Mouse (Mus musculus): ENCODE measurements around the gene Clasp2. TPM values are rescaled to one million over a fixed set of nuclear protein-coding genes. Genes with fewer than 3 reads are reported as not detected.

The Clasp2 gene
- polyA plus RNA-seq, 1 experiment = 6.6 TPM

DNA sequence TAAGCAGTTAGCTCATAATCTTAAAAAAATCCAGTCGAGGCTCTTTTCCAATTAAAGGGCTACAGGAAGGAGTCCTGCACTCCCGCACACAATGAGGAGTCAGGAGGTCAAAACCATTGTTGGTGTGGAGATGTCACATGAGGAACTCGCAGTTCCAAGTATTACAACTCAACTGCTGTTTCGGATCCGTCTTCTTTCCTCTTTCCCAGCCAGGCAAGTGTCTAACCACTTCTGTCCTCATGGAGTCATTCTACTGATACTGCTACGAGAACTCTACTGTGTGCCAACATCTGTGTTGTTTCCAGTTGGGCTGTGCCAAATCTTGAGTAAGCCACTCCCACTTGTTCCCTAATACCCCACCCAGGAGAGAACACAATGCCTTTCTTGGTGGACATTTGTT lies 2.3 kb upstream of the Clasp2 start:
- Histone ChIP-seq H3ac (ENCODE audit: control insufficient read depth, insufficient read length) (no peak overlapping the region), H3K4me2 (ENCODE audit: low read depth) (no peak overlapping the region), H3K36me3 (ENCODE audit: control insufficient read depth, insufficient read depth) (no peaks in the 10 kb centered on the region), H3K79me2 (ENCODE audit: control insufficient read depth, insufficient read depth) (peaks cover 20% of the 10 kb centered on the region), H3K27me3 (ENCODE audit: control insufficient read depth, insufficient read depth, insufficient read length) (no peaks in the 10 kb centered on the region), H3K4me3 (no peak overlapping the region)
- TF ChIP-seq MAX (IDR thresholded peaks at IDR 0.05; ENCODE audit: low read depth) (no peak), MYOG (IDR thresholded peaks at IDR 0.05; ENCODE audit: control insufficient read depth in 1 of 3, insufficient read depth in 1 of 3, insufficient read length in 2 of 3, low read depth in 2 of 3) (no peak), CEBPB (IDR thresholded peaks at IDR 0.05; ENCODE audit: insufficient read depth, poor library complexity, severe bottlenecking) (no peak), REST (IDR thresholded peaks at IDR 0.05; ENCODE audit: insufficient read depth, insufficient read length) (no peak), POLR2A (IDR thresholded peaks at IDR 0.05; ENCODE audit: insufficient read length, low read depth) (no peak), USF1 (IDR thresholded peaks at IDR 0.05; ENCODE audit: low read depth) (no peak), POLR2AphosphoS2 (IDR thresholded peaks at IDR 0.05; ENCODE audit: insufficient read length, low read depth) (no peak), E2F4 (IDR thresholded peaks at IDR 0.05; ENCODE audit: insufficient read depth) (no peak), TCF3 (IDR thresholded peaks at IDR 0.05; ENCODE audit: insufficient read length, low read depth) (no peak), SRF (IDR thresholded peaks at IDR 0.05; ENCODE audit: control insufficient read depth, insufficient read length, low read depth) (no peak), MYOD1 (IDR thresholded peaks at IDR 0.05; ENCODE audit: control insufficient read depth in 1 of 3, insufficient read length in 2 of 3, low read depth in 2 of 3) (no peak)

DNA sequence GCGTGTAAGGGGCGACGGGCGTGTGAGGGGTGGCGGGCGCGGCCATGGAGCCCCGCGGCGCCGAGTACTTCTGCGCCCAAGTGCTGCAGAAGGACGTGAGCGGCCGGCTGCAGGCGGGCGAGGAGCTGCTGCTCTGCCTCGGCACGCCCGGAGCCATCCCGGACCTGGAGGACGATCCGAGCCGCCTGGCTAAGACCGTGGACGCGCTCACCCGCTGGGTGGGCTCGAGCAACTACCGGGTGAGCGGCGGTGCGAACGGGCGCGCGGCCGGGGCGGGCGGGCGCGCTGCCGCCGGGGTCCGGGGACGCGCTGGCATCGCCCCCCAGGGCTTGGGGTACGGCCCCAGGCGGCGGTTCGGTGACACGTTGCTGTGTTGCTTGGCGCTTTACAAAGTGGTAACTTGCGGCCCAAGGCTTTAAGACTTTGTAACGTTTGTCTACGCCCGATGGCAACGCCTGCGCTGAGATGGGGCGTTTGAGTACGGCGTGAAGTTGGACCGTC lies 414 bp downstream of the Clasp2 start:
- H3K36me3 ChIP-seq (ENCODE audit: control insufficient read depth, insufficient read depth) = no peaks in the 10 kb centered on the region
- H3K27me3 ChIP-seq (ENCODE audit: control insufficient read depth, insufficient read depth, insufficient read length) = no peaks in the 10 kb centered on the region
- peak overlapping the region; percentile 100 for H3K4me2 ChIP-seq (ENCODE audit: low read depth)
- peak overlapping the region; percentile 71 for H3K4me3 ChIP-seq
- TF ChIP-seq TCF12 (IDR thresholded peaks at IDR 0.05; ENCODE audit: insufficient read depth, poor library complexity, severe bottlenecking) (no peak), POLR2AphosphoS2 (IDR thresholded peaks at IDR 0.05; ENCODE audit: insufficient read length, low read depth) (no peak), MYOD1 (IDR thresholded peaks at IDR 0.05; ENCODE audit: control insufficient read depth in 1 of 3, insufficient read length in 2 of 3, low read depth in 2 of 3) (no peak), REST (IDR thresholded peaks at IDR 0.05; ENCODE audit: insufficient read depth, insufficient read length) (no peak), POLR2A (IDR thresholded peaks at IDR 0.05; ENCODE audit: insufficient read length, low read depth) (no peak), TCF3 (IDR thresholded peaks at IDR 0.05; ENCODE audit: insufficient read length, low read depth) (no peak), E2F4 (IDR thresholded peaks at IDR 0.05; ENCODE audit: insufficient read depth) (no peak), MAX (IDR thresholded peaks at IDR 0.05; ENCODE audit: low read depth) (no peak), SRF (IDR thresholded peaks at IDR 0.05; ENCODE audit: control insufficient read depth, insufficient read length, low read depth) (no peak), CEBPB (IDR thresholded peaks at IDR 0.05; ENCODE audit: insufficient read depth, poor library complexity, severe bottlenecking) (no peak), USF1 (IDR thresholded peaks at IDR 0.05; ENCODE audit: low read depth) (no peak), MYOG (IDR thresholded peaks at IDR 0.05; ENCODE audit: control insufficient read depth in 1 of 3, insufficient read depth in 1 of 3, insufficient read length in 2 of 3, low read depth in 2 of 3) (no peak)
- peak overlapping the region; percentile 100 for H3ac ChIP-seq (ENCODE audit: control insufficient read depth, insufficient read length)
- H3K79me2 ChIP-seq (ENCODE audit: control insufficient read depth, insufficient read depth) = peaks cover 42% of the 10 kb centered on the region

DNA sequence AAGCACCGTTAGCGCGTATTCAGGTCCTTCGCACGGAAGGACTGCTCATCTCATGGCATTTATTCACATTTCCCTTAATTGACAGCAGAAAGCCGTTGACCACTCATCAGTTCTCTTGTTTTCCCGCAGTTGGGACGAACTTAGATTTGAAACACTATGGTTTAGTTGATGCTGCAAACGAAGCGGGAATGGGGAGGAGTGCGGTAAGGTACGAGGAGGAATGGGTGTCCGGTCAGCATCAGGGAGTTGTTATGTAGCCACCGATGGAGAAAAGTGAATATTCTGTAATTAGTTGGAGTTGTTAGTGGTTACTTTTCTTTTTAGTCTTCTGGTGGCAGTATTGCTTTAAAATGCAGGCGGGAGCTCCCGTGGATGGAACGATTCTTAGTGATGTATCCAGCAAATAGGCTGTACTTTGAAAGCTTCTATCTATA lies 1.1 kb downstream of the Clasp2 start:
- Histone ChIP-seq H3ac (ENCODE audit: control insufficient read depth, insufficient read length) (peak overlapping the region; percentile 100), H3K79me2 (ENCODE audit: control insufficient read depth, insufficient read depth) (peaks cover 49% of the 10 kb centered on the region), H3K27me3 (ENCODE audit: control insufficient read depth, insufficient read depth, insufficient read length) (no peaks in the 10 kb centered on the region), H3K4me2 (ENCODE audit: low read depth) (peak overlapping the region; percentile 100), H3K4me3 (peak overlapping the region; percentile 71), H3K36me3 (ENCODE audit: control insufficient read depth, insufficient read depth) (no peaks in the 10 kb centered on the region)
- TF ChIP-seq CEBPB (IDR thresholded peaks at IDR 0.05; ENCODE audit: insufficient read depth, poor library complexity, severe bottlenecking) (no peak), MYOG (IDR thresholded peaks at IDR 0.05; ENCODE audit: control insufficient read depth in 1 of 3, insufficient read depth in 1 of 3, insufficient read length in 2 of 3, low read depth in 2 of 3) (no peak), SRF (IDR thresholded peaks at IDR 0.05; ENCODE audit: control insufficient read depth, insufficient read length, low read depth) (no peak), REST (IDR thresholded peaks at IDR 0.05; ENCODE audit: insufficient read depth, insufficient read length) (no peak), MYOD1 (IDR thresholded peaks at IDR 0.05; ENCODE audit: control insufficient read depth in 1 of 3, insufficient read length in 2 of 3, low read depth in 2 of 3) (no peak), POLR2A (IDR thresholded peaks at IDR 0.05; ENCODE audit: insufficient read length, low read depth) (no peak), MAX (IDR thresholded peaks at IDR 0.05; ENCODE audit: low read depth) (no peak), USF1 (IDR thresholded peaks at IDR 0.05; ENCODE audit: low read depth) (no peak), TCF3 (IDR thresholded peaks at IDR 0.05; ENCODE audit: insufficient read length, low read depth) (no peak), E2F4 (IDR thresholded peaks at IDR 0.05; ENCODE audit: insufficient read depth) (no peak), TCF12 (IDR thresholded peaks at IDR 0.05; ENCODE audit: insufficient read depth, poor library complexity, severe bottlenecking) (no peak), POLR2AphosphoS2 (IDR thresholded peaks at IDR 0.05; ENCODE audit: insufficient read length, low read depth) (no peak)

DNA sequence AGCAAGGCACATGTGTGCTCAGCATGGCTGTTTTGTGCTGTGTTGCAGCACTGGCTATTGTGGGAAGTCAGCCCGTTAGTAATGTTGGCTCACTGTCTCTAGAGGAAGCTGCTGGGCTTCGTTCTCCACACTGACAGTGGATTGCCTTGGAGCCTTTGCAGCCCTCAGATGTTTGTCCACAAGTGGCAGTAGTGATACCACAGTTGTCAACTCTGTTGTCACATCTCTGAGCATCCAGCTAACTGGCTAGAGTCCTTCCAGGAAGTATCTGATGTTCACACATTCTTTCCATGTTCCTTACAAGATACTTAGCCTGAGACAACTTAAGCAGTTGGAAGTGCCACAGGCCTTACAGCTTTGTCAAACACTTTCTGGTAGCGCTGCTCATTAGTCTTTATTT lies 2.0 kb downstream of the Clasp2 start:
- H3K4me2 ChIP-seq (ENCODE audit: low read depth) = peak overlapping the region; percentile 22
- no peaks in the 10 kb centered on the region for H3K36me3 ChIP-seq (ENCODE audit: control insufficient read depth, insufficient read depth)
- no peaks in the 10 kb centered on the region for H3K27me3 ChIP-seq (ENCODE audit: control insufficient read depth, insufficient read depth, insufficient read length)
- peaks cover 58% of the 10 kb centered on the region for H3K79me2 ChIP-seq (ENCODE audit: control insufficient read depth, insufficient read depth)
- no peak overlapping the region for H3ac ChIP-seq (ENCODE audit: control insufficient read depth, insufficient read length)
- TF ChIP-seq E2F4 (IDR thresholded peaks at IDR 0.05; ENCODE audit: insufficient read depth) (no peak), POLR2A (IDR thresholded peaks at IDR 0.05; ENCODE audit: insufficient read length, low read depth) (no peak), SRF (IDR thresholded peaks at IDR 0.05; ENCODE audit: control insufficient read depth, insufficient read length, low read depth) (no peak), REST (IDR thresholded peaks at IDR 0.05; ENCODE audit: insufficient read depth, insufficient read length) (no peak), MAX (IDR thresholded peaks at IDR 0.05; ENCODE audit: low read depth) (no peak), TCF12 (IDR thresholded peaks at IDR 0.05; ENCODE audit: insufficient read depth, poor library complexity, severe bottlenecking) (no peak), MYOG (IDR thresholded peaks at IDR 0.05; ENCODE audit: control insufficient read depth in 1 of 3, insufficient read depth in 1 of 3, insufficient read length in 2 of 3, low read depth in 2 of 3) (no peak), TCF3 (IDR thresholded peaks at IDR 0.05; ENCODE audit: insufficient read length, low read depth) (no peak), CEBPB (IDR thresholded peaks at IDR 0.05; ENCODE audit: insufficient read depth, poor library complexity, severe bottlenecking) (no peak), POLR2AphosphoS2 (IDR thresholded peaks at IDR 0.05; ENCODE audit: insufficient read length, low read depth) (no peak), USF1 (IDR thresholded peaks at IDR 0.05; ENCODE audit: low read depth) (no peak), MYOD1 (IDR thresholded peaks at IDR 0.05; ENCODE audit: control insufficient read depth in 1 of 3, insufficient read length in 2 of 3, low read depth in 2 of 3) (no peak)
- peak overlapping the region; percentile 71 for H3K4me3 ChIP-seq
